Mouse (Mus musculus): ENCODE data around the gene Tmem240. TPM values are rescaled to one million over a fixed set of nuclear protein-coding genes. Genes with fewer than 3 reads are reported as not detected.
"Not testable (repeated sequence)": the region's sequence is repeated elsewhere in the genome, so short reads cannot be mapped to it uniquely, and the experiment has no call there.

Gene Tmem240
- 1.5 and 1.8 TPM in 2 replicates for polyA plus RNA-seq (2012; rRNA removed)

DNA sequence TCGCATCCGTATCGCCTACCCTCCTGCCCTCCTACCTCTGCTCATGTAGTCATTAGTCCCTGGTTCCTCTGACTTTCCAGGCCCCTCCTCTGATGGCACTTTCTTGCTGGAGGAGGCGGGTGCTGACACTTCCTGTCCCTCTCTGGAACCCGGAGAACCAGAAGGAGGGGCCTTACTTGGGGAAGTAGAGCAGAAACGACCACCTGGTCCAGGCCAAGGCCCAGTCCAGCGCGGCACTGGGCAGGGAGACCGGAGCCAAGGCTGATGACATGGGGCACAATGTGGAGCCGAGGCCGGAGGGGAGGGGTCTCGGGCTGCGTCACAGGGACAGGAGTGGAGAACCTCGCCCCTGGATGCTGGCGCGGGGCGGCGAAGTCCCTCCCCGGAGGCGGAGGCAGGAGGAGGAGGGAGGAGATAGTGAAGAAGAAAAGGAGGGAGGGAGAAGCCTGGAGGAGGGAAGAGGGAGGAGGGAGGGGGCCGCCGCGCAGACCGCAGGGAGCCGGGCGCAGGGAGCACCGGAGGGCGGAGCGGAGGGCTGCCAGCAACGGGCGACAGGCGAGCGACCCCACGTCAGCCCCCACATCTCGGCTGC, at the start of gene Tmem240:
Tmem240 (plus strand) TSS at position 451 of the 592 bp plus-strand sequence.
- Histone ChIP-seq H3K4me1 (ENCODE audit: control insufficient read depth, insufficient read depth, low read length) (peaks cover 15% of the 10 kb centered on the region), H3K36me3 (ENCODE audit: control insufficient read depth, insufficient read depth, low read length) (no peaks in the 10 kb centered on the region), H3K27ac (ENCODE audit: control insufficient read depth, insufficient read depth, low read depth, low read length) (peak within 1 kb of the TSS; percentile 88), H3K27me3 (ENCODE audit: control insufficient read depth, insufficient read depth, low read length) (no peaks in the 10 kb centered on the region), H3K4me3 (ENCODE audit: control insufficient read depth, low read depth, low read length) (peak within 1 kb of the TSS; percentile 83)
- TF ChIP-seq POLR2A (IDR thresholded peaks at IDR 0.05; ENCODE audit: control insufficient read depth, low read depth, low read length), result peak; percentile 73
- TF ChIP-seq CTCF (IDR thresholded peaks at IDR 0.05; ENCODE audit: control insufficient read depth, insufficient read depth, insufficient replicate concordance, low read depth, low read length), result no peak

DNA sequence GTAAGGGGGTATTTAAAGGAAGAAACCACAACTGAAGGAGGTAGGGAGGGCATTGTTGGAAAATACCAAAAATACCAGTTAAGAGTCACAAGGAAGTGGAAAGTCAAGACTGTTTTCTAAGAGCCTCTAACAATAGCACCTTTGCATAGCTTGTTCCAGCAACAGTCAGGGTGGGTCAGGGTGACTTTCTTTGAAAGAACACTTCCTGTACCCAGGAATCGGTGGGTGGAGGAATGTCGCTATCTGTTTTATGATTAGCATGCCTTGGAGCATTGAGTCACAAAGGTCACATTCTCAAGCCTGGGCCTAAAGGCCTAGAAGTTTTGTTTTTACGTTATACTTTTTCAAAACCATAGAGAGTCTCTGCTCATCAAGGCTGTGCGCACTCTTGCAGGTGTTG, 46.8 kb upstream of the Tmem240 start:
- not testable (repeated sequence) for H3K36me3 ChIP-seq (ENCODE audit: control insufficient read depth, insufficient read depth, low read length); H3K27ac ChIP-seq (ENCODE audit: control insufficient read depth, insufficient read depth, low read depth, low read length); H3K27me3 ChIP-seq (ENCODE audit: control insufficient read depth, insufficient read depth, low read length); H3K4me3 ChIP-seq (ENCODE audit: control insufficient read depth, low read depth, low read length); H3K4me1 ChIP-seq (ENCODE audit: control insufficient read depth, insufficient read depth, low read length)

DNA sequence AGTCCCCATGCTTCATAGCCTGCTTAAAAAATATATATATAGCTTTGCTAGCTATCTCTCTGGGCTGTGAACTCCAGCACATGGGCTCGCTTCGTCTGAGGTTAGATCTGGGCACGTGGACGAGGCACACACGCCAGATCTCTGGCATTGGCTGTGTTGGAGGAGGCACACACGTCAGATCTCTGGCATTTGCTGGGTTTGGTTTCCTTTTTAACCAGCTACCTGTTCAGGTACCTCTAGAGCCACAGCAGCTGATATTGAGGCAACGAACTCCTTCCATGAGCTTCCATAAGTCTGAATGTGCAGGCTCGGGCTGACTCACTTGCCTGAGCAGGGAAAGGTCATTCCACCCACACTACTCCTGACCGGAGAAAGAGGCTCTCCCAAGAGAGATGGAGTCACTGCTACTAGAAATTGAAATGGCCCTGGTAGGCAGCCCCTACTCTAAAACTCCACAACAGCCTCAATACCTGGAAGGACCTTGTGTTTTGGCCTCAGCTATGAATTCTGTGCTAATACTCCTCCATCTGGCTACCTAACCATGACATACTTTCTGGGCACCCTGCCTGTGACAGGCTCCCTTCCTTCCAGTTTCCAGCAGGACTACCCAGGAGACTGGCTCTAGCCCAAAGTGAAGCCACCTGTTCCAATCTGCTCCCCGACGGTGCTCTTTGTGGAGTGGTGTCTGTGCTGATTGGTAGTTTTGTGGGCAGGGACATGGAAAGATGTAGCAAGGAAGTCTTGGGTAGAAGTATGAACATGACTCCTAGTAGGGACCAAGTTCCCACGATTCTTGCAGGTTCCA, 43.8 kb upstream of the Tmem240 start:
- no peak overlapping the region for H3K4me3 ChIP-seq (ENCODE audit: control insufficient read depth, low read depth, low read length)
- H3K27ac ChIP-seq (ENCODE audit: control insufficient read depth, insufficient read depth, low read depth, low read length), result no peak overlapping the region
- H3K4me1 ChIP-seq (ENCODE audit: control insufficient read depth, insufficient read depth, low read length), result peaks cover 4% of the 10 kb centered on the region
- TF ChIP-seq CTCF (IDR thresholded peaks at IDR 0.05; ENCODE audit: control insufficient read depth, insufficient read depth, insufficient replicate concordance, low read depth, low read length) (no peak), POLR2A (IDR thresholded peaks at IDR 0.05; ENCODE audit: control insufficient read depth, low read depth, low read length) (no peak)
- no peaks in the 10 kb centered on the region for H3K27me3 ChIP-seq (ENCODE audit: control insufficient read depth, insufficient read depth, low read length)
- H3K36me3 ChIP-seq (ENCODE audit: control insufficient read depth, insufficient read depth, low read length), result no peaks in the 10 kb centered on the region

DNA sequence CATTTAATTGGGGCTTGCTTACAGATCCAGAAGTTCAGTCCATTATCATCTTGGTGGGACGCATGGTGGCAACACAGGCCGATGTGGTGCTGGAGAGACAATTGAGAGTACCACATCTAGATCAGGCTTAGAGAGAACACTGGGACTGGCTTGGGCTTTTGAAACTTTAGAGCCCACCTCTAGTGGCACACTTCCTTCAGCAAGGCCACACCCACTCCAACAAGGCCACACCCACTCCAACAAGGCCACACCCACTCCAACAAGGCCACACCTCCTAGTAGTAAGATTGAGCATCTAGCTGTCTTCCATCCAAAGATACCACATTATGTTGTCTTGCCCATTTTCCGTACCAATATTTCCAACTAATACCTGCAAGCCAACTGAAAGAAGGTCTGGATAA, 42.2 kb upstream of the Tmem240 start:
- Histone ChIP-seq H3K4me1 (ENCODE audit: control insufficient read depth, insufficient read depth, low read length) (peaks cover 4% of the 10 kb centered on the region), H3K27me3 (ENCODE audit: control insufficient read depth, insufficient read depth, low read length) (no peaks in the 10 kb centered on the region), H3K4me3 (ENCODE audit: control insufficient read depth, low read depth, low read length) (no peak overlapping the region), H3K36me3 (ENCODE audit: control insufficient read depth, insufficient read depth, low read length) (no peaks in the 10 kb centered on the region), H3K27ac (ENCODE audit: control insufficient read depth, insufficient read depth, low read depth, low read length) (no peak overlapping the region)
- no peak for TF ChIP-seq POLR2A (IDR thresholded peaks at IDR 0.05; ENCODE audit: control insufficient read depth, low read depth, low read length)
- no peak for TF ChIP-seq CTCF (IDR thresholded peaks at IDR 0.05; ENCODE audit: control insufficient read depth, insufficient read depth, insufficient replicate concordance, low read depth, low read length)

DNA sequence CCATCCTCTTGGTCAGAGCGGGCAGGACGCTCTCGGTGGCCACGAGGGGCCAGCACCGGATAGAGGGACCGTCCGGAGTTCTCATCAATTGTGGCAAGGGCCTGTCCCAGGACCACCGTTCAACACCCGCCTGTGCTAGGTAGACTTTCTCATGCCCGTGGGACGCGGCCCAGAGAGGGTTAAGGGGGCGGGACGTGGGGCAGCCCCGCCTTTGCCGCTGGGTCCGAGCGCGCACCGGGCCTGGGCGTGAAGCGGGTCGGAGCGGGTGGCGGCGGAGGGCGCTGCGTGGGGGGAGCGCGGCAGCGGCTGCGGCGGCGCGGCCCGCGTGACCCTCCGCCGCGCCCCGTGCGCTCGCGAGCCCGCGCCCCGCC, 40.5 kb upstream of the Tmem240 start, which contains the start of gene Fndc10:
Fndc10 (plus strand) TSS at position 232 of the 371 bp plus-strand sequence.
- no peaks in the 10 kb centered on the region for H3K36me3 ChIP-seq (ENCODE audit: control insufficient read depth, insufficient read depth, low read length)
- peaks cover 4% of the 10 kb centered on the region for H3K4me1 ChIP-seq (ENCODE audit: control insufficient read depth, insufficient read depth, low read length)
- H3K27me3 ChIP-seq (ENCODE audit: control insufficient read depth, insufficient read depth, low read length), result no peaks in the 10 kb centered on the region
- H3K27ac ChIP-seq (ENCODE audit: control insufficient read depth, insufficient read depth, low read depth, low read length), result no peak within 1 kb of the TSS; the same call in 1 of the 2 replicates
- no peak for TF ChIP-seq CTCF (IDR thresholded peaks at IDR 0.05; ENCODE audit: control insufficient read depth, insufficient read depth, insufficient replicate concordance, low read depth, low read length)
- TF ChIP-seq POLR2A (IDR thresholded peaks at IDR 0.05; ENCODE audit: control insufficient read depth, low read depth, low read length), result no peak
- peak within 1 kb of the TSS; percentile 76 for H3K4me3 ChIP-seq (ENCODE audit: control insufficient read depth, low read depth, low read length)

DNA sequence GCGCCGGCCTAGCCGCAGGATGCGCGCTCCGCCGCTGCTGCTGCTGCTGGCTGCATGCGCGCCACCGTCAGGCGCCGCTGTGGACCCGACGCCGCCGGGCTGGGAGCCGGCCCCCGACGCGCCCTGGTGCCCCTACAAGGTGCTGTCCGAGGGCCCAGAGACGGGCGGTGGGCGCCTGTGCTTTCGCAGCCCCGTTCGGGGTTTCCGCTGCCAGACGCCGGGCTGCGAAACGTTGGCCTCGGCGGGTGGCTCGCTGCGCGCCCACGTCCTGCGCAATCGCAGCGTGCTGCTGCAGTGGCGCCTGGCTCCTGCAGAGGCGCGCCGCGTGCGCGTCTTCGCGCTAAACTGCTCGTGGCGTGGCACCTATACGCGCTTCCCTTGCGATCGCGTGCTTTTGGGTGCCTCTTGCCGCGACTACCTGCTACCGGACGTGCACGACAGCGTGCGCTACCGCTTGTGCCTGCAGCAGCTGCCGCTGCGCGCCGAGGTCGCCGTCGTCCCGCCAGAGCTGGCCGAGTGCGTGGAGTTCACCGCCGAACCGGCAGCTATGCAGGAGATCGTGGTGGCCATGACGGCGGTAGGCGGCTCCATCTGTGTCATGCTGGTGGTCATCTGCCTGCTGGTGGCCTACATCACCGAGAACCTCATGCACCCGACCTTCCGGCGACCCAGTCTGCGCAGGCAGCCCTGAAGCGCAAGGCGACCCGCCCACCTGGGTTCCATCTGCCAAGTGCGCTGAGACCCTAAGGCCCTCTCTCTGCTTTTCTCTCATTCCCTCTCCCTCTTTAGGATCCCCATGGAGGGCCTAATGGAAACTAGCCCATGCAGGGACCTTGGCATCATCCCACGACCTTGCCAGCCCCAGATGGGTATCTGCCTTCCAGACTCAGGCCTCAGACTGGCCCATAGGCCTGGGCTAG, 39.9 kb upstream of the Tmem240 start:
- TF ChIP-seq CTCF (IDR thresholded peaks at IDR 0.05; ENCODE audit: control insufficient read depth, insufficient read depth, insufficient replicate concordance, low read depth, low read length) (peak; percentile 23; the same call in 1 of the 2 replicates), POLR2A (IDR thresholded peaks at IDR 0.05; ENCODE audit: control insufficient read depth, low read depth, low read length) (no peak)
- Histone ChIP-seq H3K4me1 (ENCODE audit: control insufficient read depth, insufficient read depth, low read length) (peaks cover 4% of the 10 kb centered on the region), H3K27me3 (ENCODE audit: control insufficient read depth, insufficient read depth, low read length) (no peaks in the 10 kb centered on the region), H3K27ac (ENCODE audit: control insufficient read depth, insufficient read depth, low read depth, low read length) (no peak overlapping the region; the same call in 1 of the 2 replicates), H3K36me3 (ENCODE audit: control insufficient read depth, insufficient read depth, low read length) (no peaks in the 10 kb centered on the region), H3K4me3 (ENCODE audit: control insufficient read depth, low read depth, low read length) (peak overlapping the region; percentile 76)

DNA sequence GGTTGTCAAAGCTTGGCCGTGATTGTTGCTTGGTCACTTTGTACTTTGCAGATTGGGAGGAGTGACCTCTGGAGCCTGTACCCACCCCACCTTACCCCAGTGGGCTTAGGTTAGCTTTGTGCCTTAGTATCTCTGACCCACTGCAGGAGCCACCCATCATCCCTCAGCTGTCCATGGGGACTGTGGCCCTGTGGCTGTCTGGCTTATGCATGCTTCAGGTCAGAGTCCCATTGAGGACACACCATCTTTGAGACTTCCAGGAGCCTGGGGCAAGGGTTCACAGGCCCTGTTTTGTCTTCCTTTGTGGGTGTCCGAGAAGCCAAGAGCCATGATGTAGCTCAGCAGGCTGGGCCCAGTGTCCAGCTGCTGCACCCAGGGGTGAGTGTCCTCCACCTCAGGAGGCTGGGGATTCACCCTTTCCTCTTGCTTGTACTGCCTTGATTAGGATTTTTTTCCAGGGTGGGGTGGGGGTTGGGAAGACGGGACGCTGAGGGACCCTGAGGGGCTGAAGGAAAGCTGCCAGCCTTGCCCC, 39.0 kb upstream of the Tmem240 start:
- Histone ChIP-seq H3K4me1 (ENCODE audit: control insufficient read depth, insufficient read depth, low read length) (peaks cover 4% of the 10 kb centered on the region), H3K4me3 (ENCODE audit: control insufficient read depth, low read depth, low read length) (no peak overlapping the region), H3K27ac (ENCODE audit: control insufficient read depth, insufficient read depth, low read depth, low read length) (no peak overlapping the region), H3K36me3 (ENCODE audit: control insufficient read depth, insufficient read depth, low read length) (no peaks in the 10 kb centered on the region), H3K27me3 (ENCODE audit: control insufficient read depth, insufficient read depth, low read length) (no peaks in the 10 kb centered on the region)
- TF ChIP-seq CTCF (IDR thresholded peaks at IDR 0.05; ENCODE audit: control insufficient read depth, insufficient read depth, insufficient replicate concordance, low read depth, low read length) (no peak), POLR2A (IDR thresholded peaks at IDR 0.05; ENCODE audit: control insufficient read depth, low read depth, low read length) (no peak)
